Mouse (Mus musculus): ENCODE data around the gene Lhx3. TPM values are rescaled to one million over a fixed set of nuclear protein-coding genes. Genes with fewer than 3 reads are reported as not detected.

The Lhx3 gene
- not detected in 2 replicates for polyA plus RNA-seq (2012; ENCODE audit: insufficient read depth, insufficient read length, missing spikeins)

GRCm38 (mm10) chr2:26208126-26208789, at the start of gene Lhx3:
Gene Lhx3 (minus strand): TSS chr2:26208289.
- TF ChIP-seq CTCF (IDR thresholded peaks at IDR 0.05; ENCODE audit: low read depth, low read length): no peak
- TF ChIP-seq POLR2A (IDR thresholded peaks at IDR 0.05; ENCODE audit: borderline replicate concordance, low read depth, low read length): no peak
- Histone ChIP-seq H3K4me1 (ENCODE audit: control insufficient read depth, insufficient read depth, low read length) (no peaks in the 10 kb centered on the region), H3K4me3 (ENCODE audit: insufficient read depth, low read length) (no peak within 1 kb of the TSS), H3K27ac (ENCODE audit: insufficient read depth, low read depth, low read length) (no peak within 1 kb of the TSS)

GRCm38 (mm10) chr2:26257315-26258096, 49.4 kb upstream of the Lhx3 start:
- Histone ChIP-seq H3K4me1 (ENCODE audit: control insufficient read depth, insufficient read depth, low read length) (no peaks in the 10 kb centered on the region), H3K4me3 (ENCODE audit: insufficient read depth, low read length) (no peak overlapping the region), H3K27ac (ENCODE audit: insufficient read depth, low read depth, low read length) (no peak overlapping the region)
- TF ChIP-seq POLR2A (IDR thresholded peaks at IDR 0.05; ENCODE audit: borderline replicate concordance, low read depth, low read length) (no peak), CTCF (IDR thresholded peaks at IDR 0.05; ENCODE audit: low read depth, low read length) (no peak)

GRCm38 (mm10) chr2:26254816-26255215, 46.7 kb upstream of the Lhx3 start:
- Histone ChIP-seq H3K27ac (ENCODE audit: insufficient read depth, low read depth, low read length) (no peak overlapping the region), H3K4me3 (ENCODE audit: insufficient read depth, low read length) (no peak overlapping the region), H3K4me1 (ENCODE audit: control insufficient read depth, insufficient read depth, low read length) (no peaks in the 10 kb centered on the region)
- TF ChIP-seq POLR2A (IDR thresholded peaks at IDR 0.05; ENCODE audit: borderline replicate concordance, low read depth, low read length): no peak
- TF ChIP-seq CTCF (IDR thresholded peaks at IDR 0.05; ENCODE audit: low read depth, low read length): no peak

- Histone ChIP-seq H3K27ac (ENCODE audit: insufficient read depth, low read depth, low read length) (no peak overlapping the region), H3K4me3 (ENCODE audit: insufficient read depth, low read length) (no peak overlapping the region), H3K4me1 (ENCODE audit: control insufficient read depth, insufficient read depth, low read length) (no peaks in the 10 kb centered on the region)
- TF ChIP-seq CTCF (IDR thresholded peaks at IDR 0.05; ENCODE audit: low read depth, low read length): no peak
- no peak for TF ChIP-seq POLR2A (IDR thresholded peaks at IDR 0.05; ENCODE audit: borderline replicate concordance, low read depth, low read length)
Measured at GRCm38 (mm10) chr2:26252514-26253206, 44.6 kb upstream of the Lhx3 start.

- Histone ChIP-seq H3K4me3 (ENCODE audit: insufficient read depth, low read length) (no peak overlapping the region), H3K27ac (ENCODE audit: insufficient read depth, low read depth, low read length) (no peak overlapping the region), H3K4me1 (ENCODE audit: control insufficient read depth, insufficient read depth, low read length) (no peaks in the 10 kb centered on the region)
- no peak for TF ChIP-seq CTCF (IDR thresholded peaks at IDR 0.05; ENCODE audit: low read depth, low read length)
- no peak for TF ChIP-seq POLR2A (IDR thresholded peaks at IDR 0.05; ENCODE audit: borderline replicate concordance, low read depth, low read length)
Measured at GRCm38 (mm10) chr2:26247531-26247930, 39.4 kb upstream of the Lhx3 start.

DNA sequence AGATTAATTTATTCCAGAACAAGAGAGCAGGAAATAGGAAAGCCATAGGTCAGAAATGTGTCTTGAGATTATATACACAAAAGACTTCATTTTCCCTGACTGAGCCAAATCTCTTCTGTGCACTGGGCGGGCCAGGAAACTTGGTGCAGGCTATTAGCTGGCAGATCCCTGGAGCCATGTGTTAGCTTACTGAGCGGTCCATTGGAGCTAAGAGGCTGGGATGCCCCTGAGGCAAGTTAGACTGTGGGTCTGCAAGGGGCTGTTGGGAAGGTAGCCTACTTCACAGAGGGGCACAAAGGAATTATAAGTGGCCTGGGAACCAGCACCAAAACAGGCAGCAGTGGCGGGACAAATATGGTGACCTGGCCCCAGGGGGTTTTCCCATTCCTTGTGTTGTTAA, 32.8 kb upstream of the Lhx3 start:
- Histone ChIP-seq H3K4me1 (ENCODE audit: control insufficient read depth, insufficient read depth, low read length) (peaks cover 7% of the 10 kb centered on the region), H3K4me3 (ENCODE audit: insufficient read depth, low read length) (no peak overlapping the region), H3K27ac (ENCODE audit: insufficient read depth, low read depth, low read length) (no peak overlapping the region)
- no peak for TF ChIP-seq POLR2A (IDR thresholded peaks at IDR 0.05; ENCODE audit: borderline replicate concordance, low read depth, low read length)
- no peak for TF ChIP-seq CTCF (IDR thresholded peaks at IDR 0.05; ENCODE audit: low read depth, low read length)

- Histone ChIP-seq H3K27ac (ENCODE audit: insufficient read depth, low read depth, low read length) (no peak overlapping the region), H3K4me1 (ENCODE audit: control insufficient read depth, insufficient read depth, low read length) (peaks cover 10% of the 10 kb centered on the region), H3K4me3 (ENCODE audit: insufficient read depth, low read length) (no peak overlapping the region)
- TF ChIP-seq CTCF (IDR thresholded peaks at IDR 0.05; ENCODE audit: low read depth, low read length) (no peak), POLR2A (IDR thresholded peaks at IDR 0.05; ENCODE audit: borderline replicate concordance, low read depth, low read length) (no peak)
Measured at GRCm38 (mm10) chr2:26240330-26240729, 32.2 kb upstream of the Lhx3 start.

GRCm38 (mm10) chr2:26237290-26237782, 29.2 kb upstream of the Lhx3 start, which contains the start of gene Qsox2:
Gene Qsox2 (minus strand): TSS chr2:26237525.
- TF ChIP-seq CTCF (IDR thresholded peaks at IDR 0.05; ENCODE audit: low read depth, low read length): no peak
- no peak for TF ChIP-seq POLR2A (IDR thresholded peaks at IDR 0.05; ENCODE audit: borderline replicate concordance, low read depth, low read length)
- no peak within 1 kb of the TSS for H3K27ac ChIP-seq (ENCODE audit: insufficient read depth, low read depth, low read length)
- peak within 1 kb of the TSS; percentile 78 for H3K4me3 ChIP-seq (ENCODE audit: insufficient read depth, low read length)
- H3K4me1 ChIP-seq (ENCODE audit: control insufficient read depth, insufficient read depth, low read length): peaks cover 17% of the 10 kb centered on the region

GRCm38 (mm10) chr2:26236681-26237289, 28.7 kb upstream of the Lhx3 start:
- H3K27ac ChIP-seq (ENCODE audit: insufficient read depth, low read depth, low read length): no peak overlapping the region
- TF ChIP-seq CTCF (IDR thresholded peaks at IDR 0.05; ENCODE audit: low read depth, low read length) (no peak), POLR2A (IDR thresholded peaks at IDR 0.05; ENCODE audit: borderline replicate concordance, low read depth, low read length) (no peak)
- H3K4me1 ChIP-seq (ENCODE audit: control insufficient read depth, insufficient read depth, low read length): peaks cover 22% of the 10 kb centered on the region

More at GRCm38 (mm10) chr2:26236681-26237289, 28.7 kb upstream of the Lhx3 start:
- H3K4me3 ChIP-seq (ENCODE audit: insufficient read depth, low read length): peak overlapping the region; percentile 78
